Mouse (Mus musculus): Measurements from ENCODE around the gene Tmem135. TPM values are rescaled to one million over a fixed set of nuclear protein-coding genes. Genes with fewer than 3 reads are reported as not detected.

Gene Tmem135
- polyA plus RNA-seq, 2 experiments, result 12.4 to 18.6 TPM

DNA sequence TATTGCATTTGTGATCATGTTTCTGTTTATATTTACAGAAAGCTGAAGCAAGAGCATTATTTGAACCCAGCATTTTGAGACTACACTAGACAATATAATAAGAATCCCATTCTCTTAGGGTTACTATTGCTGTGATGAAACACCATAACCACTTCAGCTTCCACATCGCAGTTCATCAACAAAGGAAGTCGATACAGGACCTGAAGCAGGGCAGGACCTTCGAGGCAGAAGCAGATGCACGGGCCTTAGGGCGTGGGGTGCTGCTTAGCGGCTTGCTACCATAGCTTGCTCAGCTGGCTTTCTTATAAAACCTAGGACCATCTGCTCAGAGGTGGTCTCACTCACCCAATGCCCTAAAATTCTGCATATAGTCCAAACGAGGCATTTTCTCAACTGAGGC is 188.3 kb downstream of the Tmem135 start:
- no peak for TF ChIP-seq POLR2A (IDR thresholded peaks at IDR 0.05; ENCODE audit: borderline replicate concordance, extremely low read depth, insufficient read depth, insufficient read length)
- DNase-seq (ENCODE audit: low spot score) (no peak), ATAC-seq (ENCODE audit: low FRiP score, low read depth) (no peak)
- H3K36me3 ChIP-seq (ENCODE audit: control insufficient read depth, insufficient read depth, low read length), result no peaks in the 10 kb centered on the region
- H3K4me1 ChIP-seq (ENCODE audit: control insufficient read depth, insufficient read depth, low read length), result 0 out of 2 replicates have a peak, but pooled peaks cover 4% of the 10 kb centered on the region
- no peaks in the 10 kb centered on the region for H3K27me3 ChIP-seq (ENCODE audit: control insufficient read depth, insufficient read depth, low read length)
- WGBS, result 50% methylated on average over 7 of the region's 7 CpGs
- no peak overlapping the region for H3K27ac ChIP-seq (replicated peaks; ENCODE audit: low read depth, low read length)
- H3K4me2 ChIP-seq (replicated peaks; ENCODE audit: low read depth, low read length, severe bottlenecking), result no peak overlapping the region
- no peaks in the 10 kb centered on the region for H3K9me3 ChIP-seq (ENCODE audit: control insufficient read depth, low read length)
- no peak overlapping the region for H3K4me3 ChIP-seq (replicated peaks; ENCODE audit: low read length)
- H3K9ac ChIP-seq (ENCODE audit: low read depth, low read length, severe bottlenecking), result no peak overlapping the region

DNA sequence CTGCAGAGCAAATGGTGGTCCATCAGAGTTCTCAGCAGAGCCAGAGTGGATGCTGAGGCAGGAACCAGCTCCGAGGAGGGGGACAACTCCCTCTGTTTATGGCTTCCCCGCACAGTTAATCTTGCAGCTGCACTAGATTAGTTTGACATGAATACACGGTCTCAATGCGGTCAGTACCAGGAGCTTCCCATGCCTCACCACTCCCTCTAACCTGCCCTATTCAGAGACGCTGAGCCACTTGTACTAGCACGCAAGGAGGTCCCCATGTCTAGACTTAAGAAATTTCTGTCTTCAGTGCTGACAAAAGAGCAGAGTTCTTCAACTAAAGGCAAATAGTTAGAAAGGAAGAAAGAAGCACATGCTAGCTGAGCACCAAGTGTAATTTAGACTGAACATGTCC is 193.5 kb downstream of the Tmem135 start:
- Histone ChIP-seq H3K4me2 (replicated peaks; ENCODE audit: low read depth, low read length, severe bottlenecking) (no peak overlapping the region), H3K4me1 (ENCODE audit: control insufficient read depth, insufficient read depth, low read length) (peaks cover 4% of the 10 kb centered on the region), H3K27me3 (ENCODE audit: control insufficient read depth, insufficient read depth, low read length) (no peaks in the 10 kb centered on the region), H3K9me3 (ENCODE audit: control insufficient read depth, low read length) (no peaks in the 10 kb centered on the region), H3K9ac (ENCODE audit: low read depth, low read length, severe bottlenecking) (no peak overlapping the region), H3K36me3 (ENCODE audit: control insufficient read depth, insufficient read depth, low read length) (no peaks in the 10 kb centered on the region), H3K27ac (replicated peaks; ENCODE audit: low read depth, low read length) (no peak overlapping the region), H3K4me3 (replicated peaks; ENCODE audit: low read length) (no peak overlapping the region)
- TF ChIP-seq POLR2A (IDR thresholded peaks at IDR 0.05; ENCODE audit: borderline replicate concordance, extremely low read depth, insufficient read depth, insufficient read length), result no peak
- peak; percentile 19; the same call in 1 of the 2 replicates for ATAC-seq (ENCODE audit: low FRiP score, low read depth)
- peak; percentile 16 for DNase-seq (ENCODE audit: low spot score)
- 16% methylated on average over 6 of the region's 6 CpGs for WGBS

DNA sequence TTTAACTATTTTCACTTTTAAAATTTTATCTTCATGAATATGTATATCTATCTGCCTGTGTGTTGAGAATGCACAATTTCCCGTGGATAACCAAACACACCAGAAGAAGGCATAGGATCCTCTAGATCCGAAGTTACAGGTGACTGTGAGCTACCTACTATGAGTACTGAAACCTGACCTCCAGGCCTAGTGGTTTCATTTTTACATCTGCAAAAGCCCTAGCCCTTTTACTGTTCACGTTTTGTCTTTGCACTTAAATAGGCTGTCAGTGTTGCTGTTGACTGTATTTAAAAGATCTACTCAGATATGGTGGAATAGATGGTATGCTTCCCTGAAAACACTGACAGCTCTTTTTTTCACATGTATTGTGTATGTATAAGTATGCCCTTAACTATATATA is 197.9 kb downstream of the Tmem135 start:
- 80% methylated on average over 3 of the region's 3 CpGs for WGBS
- ATAC-seq (ENCODE audit: low FRiP score, low read depth), result no peak
- H3K36me3 ChIP-seq (ENCODE audit: control insufficient read depth, insufficient read depth, low read length), result no peaks in the 10 kb centered on the region

DNA sequence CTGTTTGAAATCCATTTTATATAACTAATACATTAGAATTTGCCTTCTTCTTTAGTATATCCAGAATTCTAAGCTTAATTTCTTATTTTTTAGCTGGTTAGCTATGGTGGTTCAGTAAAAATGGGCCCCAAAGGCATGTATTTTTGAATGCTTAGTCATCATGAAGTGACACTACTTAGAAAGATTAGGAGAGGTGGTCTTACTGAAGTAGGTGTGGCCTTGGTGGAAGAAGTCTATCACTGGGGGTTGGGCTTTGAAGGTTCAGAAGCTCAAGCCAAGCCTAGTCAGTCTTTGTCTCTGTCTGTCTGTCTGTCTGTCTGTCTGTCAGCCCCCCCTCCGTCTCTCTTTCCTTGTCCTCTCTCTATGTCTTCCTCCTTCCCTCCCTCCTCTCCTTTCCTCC is 198.6 kb downstream of the Tmem135 start:
- Histone ChIP-seq H3K9me3 (ENCODE audit: control insufficient read depth, low read length) (no peaks in the 10 kb centered on the region), H3K36me3 (ENCODE audit: control insufficient read depth, insufficient read depth, low read length) (no peaks in the 10 kb centered on the region), H3K4me2 (replicated peaks; ENCODE audit: low read depth, low read length, severe bottlenecking) (no peak overlapping the region), H3K4me1 (ENCODE audit: control insufficient read depth, insufficient read depth, low read length) (peaks cover 5% of the 10 kb centered on the region), H3K27me3 (ENCODE audit: control insufficient read depth, insufficient read depth, low read length) (no peaks in the 10 kb centered on the region), H3K9ac (ENCODE audit: low read depth, low read length, severe bottlenecking) (no peak overlapping the region), H3K27ac (replicated peaks; ENCODE audit: low read depth, low read length) (no peak overlapping the region), H3K4me3 (replicated peaks; ENCODE audit: low read length) (no peak overlapping the region)
- no peak for DNase-seq (ENCODE audit: low spot score)
- WGBS, result 83% methylated on average over 1 of the region's 1 CpGs
- no peak for ATAC-seq (ENCODE audit: low FRiP score, low read depth)
- TF ChIP-seq POLR2A (IDR thresholded peaks at IDR 0.05; ENCODE audit: borderline replicate concordance, extremely low read depth, insufficient read depth, insufficient read length), result no peak

More for the DNA sequence above, 197.9 kb downstream of the Tmem135 start:
- no peaks in the 10 kb centered on the region for H3K27me3 ChIP-seq (ENCODE audit: control insufficient read depth, insufficient read depth, low read length)
- no peak overlapping the region for H3K9ac ChIP-seq (ENCODE audit: low read depth, low read length, severe bottlenecking)
- H3K4me3 ChIP-seq (replicated peaks; ENCODE audit: low read length), result no peak overlapping the region
- H3K9me3 ChIP-seq (ENCODE audit: control insufficient read depth, low read length), result no peaks in the 10 kb centered on the region
- no peak overlapping the region for H3K4me2 ChIP-seq (replicated peaks; ENCODE audit: low read depth, low read length, severe bottlenecking)
- no peak for TF ChIP-seq POLR2A (IDR thresholded peaks at IDR 0.05; ENCODE audit: borderline replicate concordance, extremely low read depth, insufficient read depth, insufficient read length)
- no peak overlapping the region for H3K27ac ChIP-seq (replicated peaks; ENCODE audit: low read depth, low read length)
- DNase-seq (ENCODE audit: low spot score), result no peak
- H3K4me1 ChIP-seq (ENCODE audit: control insufficient read depth, insufficient read depth, low read length), result peaks cover 8% of the 10 kb centered on the region

DNA sequence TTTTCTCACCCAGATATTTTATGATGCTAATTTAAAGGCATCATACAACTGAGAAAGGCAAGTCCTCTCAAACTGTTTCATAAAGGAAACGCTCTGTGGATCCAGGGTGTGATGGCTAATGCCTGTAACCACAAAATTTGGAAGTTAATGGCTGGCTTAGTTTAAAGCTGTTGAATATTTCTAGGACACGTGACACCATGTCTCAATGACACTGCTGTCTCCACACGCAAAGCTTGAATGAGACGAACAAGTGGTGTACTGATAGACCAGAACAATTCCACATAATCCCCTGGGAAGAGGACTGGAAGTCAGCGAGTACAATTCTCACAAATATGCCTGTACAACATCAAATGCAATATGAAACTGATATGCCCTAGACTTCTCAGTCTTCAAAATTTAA is 200.9 kb downstream of the Tmem135 start:
- WGBS, result 35% methylated on average over 5 of the region's 5 CpGs
- no peak overlapping the region for H3K4me2 ChIP-seq (replicated peaks; ENCODE audit: low read depth, low read length, severe bottlenecking)
- H3K4me3 ChIP-seq (replicated peaks; ENCODE audit: low read length), result no peak overlapping the region
- peak; percentile 75 for ATAC-seq (ENCODE audit: low FRiP score, low read depth)
- H3K4me1 ChIP-seq (ENCODE audit: control insufficient read depth, insufficient read depth, low read length), result 0 out of 2 replicates have a peak, but pooled peaks cover 4% of the 10 kb centered on the region
- no peaks in the 10 kb centered on the region for H3K36me3 ChIP-seq (ENCODE audit: control insufficient read depth, insufficient read depth, low read length)
- TF ChIP-seq POLR2A (IDR thresholded peaks at IDR 0.05; ENCODE audit: borderline replicate concordance, extremely low read depth, insufficient read depth, insufficient read length), result no peak
- no peak overlapping the region for H3K27ac ChIP-seq (replicated peaks; ENCODE audit: low read depth, low read length)
- no peaks in the 10 kb centered on the region for H3K27me3 ChIP-seq (ENCODE audit: control insufficient read depth, insufficient read depth, low read length)
- H3K9me3 ChIP-seq (ENCODE audit: control insufficient read depth, low read length), result no peaks in the 10 kb centered on the region
- peak; percentile 51 for DNase-seq (ENCODE audit: low spot score)
- no peak overlapping the region for H3K9ac ChIP-seq (ENCODE audit: low read depth, low read length, severe bottlenecking)

DNA sequence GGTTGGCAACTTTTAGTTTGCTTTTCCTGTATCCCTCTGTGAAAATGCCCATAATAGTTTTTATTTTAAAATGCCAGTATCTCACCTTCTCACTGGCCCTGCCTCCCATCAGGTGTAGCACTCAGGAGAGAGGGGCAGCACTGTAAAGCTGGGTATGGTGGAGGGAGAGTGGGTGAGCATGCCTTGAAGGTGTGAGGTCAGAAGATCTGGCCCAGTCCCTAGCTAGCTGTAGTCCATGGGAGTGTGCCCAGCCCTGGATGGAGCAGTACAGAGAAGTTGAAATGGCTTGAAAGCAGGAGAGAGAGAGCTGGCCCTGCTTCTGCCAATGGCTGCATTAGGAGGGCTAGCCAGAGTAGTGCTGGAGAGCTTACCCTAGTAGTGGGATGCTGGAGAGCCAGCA is 202.1 kb downstream of the Tmem135 start:
- DNase-seq (ENCODE audit: low spot score) (no peak), ATAC-seq (ENCODE audit: low FRiP score, low read depth) (no peak)
- Histone ChIP-seq H3K36me3 (ENCODE audit: control insufficient read depth, insufficient read depth, low read length) (no peaks in the 10 kb centered on the region), H3K9me3 (ENCODE audit: control insufficient read depth, low read length) (no peaks in the 10 kb centered on the region), H3K4me3 (replicated peaks; ENCODE audit: low read length) (no peak overlapping the region), H3K4me2 (replicated peaks; ENCODE audit: low read depth, low read length, severe bottlenecking) (no peak overlapping the region), H3K27me3 (ENCODE audit: control insufficient read depth, insufficient read depth, low read length) (no peaks in the 10 kb centered on the region), H3K4me1 (ENCODE audit: control insufficient read depth, insufficient read depth, low read length) (0 out of 2 replicates have a peak, but pooled peaks cover 4% of the 10 kb centered on the region), H3K9ac (ENCODE audit: low read depth, low read length, severe bottlenecking) (no peak overlapping the region), H3K27ac (replicated peaks; ENCODE audit: low read depth, low read length) (no peak overlapping the region)
- TF ChIP-seq POLR2A (IDR thresholded peaks at IDR 0.05; ENCODE audit: borderline replicate concordance, extremely low read depth, insufficient read depth, insufficient read length), result no peak
